Mouse (Mus musculus): ENCODE measurements at regions not wholly inside any gene's neighbourhood (a gene's known extent, or its start where the extent isn't known, plus 50 kb on each side); places are given as distances from the start of the nearest gene placed in this dataset.
A peak's percentile ranks its signal among the peaks of the same experiment; 100 is the strongest.

- DNase-seq (ENCODE audit: low spot score in 2 of 2), result peak; percentile 29 to 68
Measured at GRCm38 (mm10) chr3:35102715-35103591, 452.7 kb downstream of the Sox2 start.

GRCm38 (mm10) chr3:35104884-35105283 is 454.7 kb downstream of the Sox2 start:
- DNase-seq (ENCODE audit: low spot score in 2 of 2), result no peak

DNA sequence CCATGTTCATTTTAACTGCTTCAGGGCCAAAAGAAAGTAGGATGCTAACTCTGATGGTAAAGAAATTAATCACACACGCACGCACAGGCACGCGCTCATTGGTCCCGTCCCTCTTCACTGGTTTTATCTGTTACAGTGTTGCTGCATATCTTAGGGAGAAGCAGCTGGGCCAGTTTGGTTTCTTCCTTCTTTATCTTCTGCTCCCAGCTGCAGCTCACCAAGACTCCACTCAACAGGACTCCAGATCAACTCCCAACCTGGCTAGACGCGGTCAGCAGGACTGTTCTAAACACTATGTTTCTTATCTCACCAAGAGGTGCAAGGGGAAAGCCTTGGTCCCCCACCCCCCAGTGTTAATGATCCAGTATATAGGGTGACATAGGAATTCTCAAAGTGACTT is 455.9 kb downstream of the Sox2 start:
- no peak for DNase-seq (ENCODE audit: low spot score in 2 of 2)

DNA sequence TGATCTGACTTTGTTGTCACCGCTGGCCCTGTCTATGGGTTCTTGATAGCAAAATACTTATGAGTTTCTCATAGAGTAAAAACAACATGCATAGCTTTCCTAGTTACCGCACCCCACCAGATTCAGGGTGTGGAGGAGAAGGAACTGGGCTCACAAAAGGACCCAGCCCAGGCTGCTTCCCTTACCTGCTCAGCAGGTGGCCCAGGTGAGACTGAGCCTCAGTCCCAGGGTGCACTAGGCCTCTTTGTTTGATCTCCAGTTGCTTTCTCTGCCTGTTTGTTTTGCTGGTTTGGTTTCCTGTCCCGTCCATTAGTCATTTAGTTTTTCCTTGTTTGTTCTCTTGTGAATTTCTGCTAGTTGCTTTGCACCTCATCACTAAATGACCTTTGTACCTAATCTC is 483.3 kb downstream of the Sox2 start:
- DNase-seq (ENCODE audit: low spot score in 2 of 2), result no peak

- DNase-seq (ENCODE audit: low spot score in 2 of 2), result no peak
Measured at GRCm38 (mm10) chr3:35141500-35142220, 491.5 kb downstream of the Sox2 start.

DNA sequence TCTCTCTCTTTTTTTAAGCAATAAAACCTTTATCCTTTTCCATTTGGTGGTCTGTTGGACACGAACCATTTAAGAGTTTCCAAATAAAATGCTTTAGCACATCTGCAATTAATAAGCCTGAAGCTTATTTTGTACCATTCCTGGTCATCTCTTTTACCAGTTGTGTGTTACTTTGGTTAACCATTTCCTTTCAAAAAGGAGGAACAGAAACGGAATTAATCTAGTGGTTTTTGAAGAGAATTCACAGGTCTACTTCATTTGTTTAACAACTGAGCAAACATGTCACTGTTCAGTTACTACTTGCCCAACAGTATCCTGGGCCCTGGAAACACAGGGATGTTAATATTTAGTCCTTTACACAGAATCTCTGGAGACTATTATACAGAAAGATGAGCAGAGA is 492.5 kb downstream of the Sox2 start:
- DNase-seq (ENCODE audit: low spot score in 2 of 2), result no peak

- no peak for DNase-seq (ENCODE audit: low spot score in 2 of 2)
Measured at GRCm38 (mm10) chr3:35145569-35145968, 495.4 kb downstream of the Sox2 start.

DNA sequence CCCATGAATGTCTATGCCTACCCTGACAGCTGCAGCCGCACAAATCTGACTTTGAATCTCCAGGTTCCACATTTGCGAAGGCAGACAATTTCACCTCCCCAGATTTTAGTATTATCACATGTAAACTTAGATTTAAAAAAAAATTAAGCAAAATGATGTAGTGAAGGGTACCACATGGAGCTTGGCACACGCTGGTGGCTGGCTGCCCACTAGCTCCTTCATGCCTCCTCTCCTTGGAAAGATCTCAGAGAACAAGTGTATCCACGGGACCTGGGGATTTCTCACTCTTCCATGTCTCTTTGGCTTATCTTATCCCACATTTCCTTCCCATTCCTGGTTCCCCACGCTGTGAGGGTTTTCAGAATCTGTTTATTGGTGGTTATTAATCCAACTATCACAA is 496.5 kb downstream of the Sox2 start:
- DNase-seq (ENCODE audit: low spot score in 2 of 2), result no peak

DNA sequence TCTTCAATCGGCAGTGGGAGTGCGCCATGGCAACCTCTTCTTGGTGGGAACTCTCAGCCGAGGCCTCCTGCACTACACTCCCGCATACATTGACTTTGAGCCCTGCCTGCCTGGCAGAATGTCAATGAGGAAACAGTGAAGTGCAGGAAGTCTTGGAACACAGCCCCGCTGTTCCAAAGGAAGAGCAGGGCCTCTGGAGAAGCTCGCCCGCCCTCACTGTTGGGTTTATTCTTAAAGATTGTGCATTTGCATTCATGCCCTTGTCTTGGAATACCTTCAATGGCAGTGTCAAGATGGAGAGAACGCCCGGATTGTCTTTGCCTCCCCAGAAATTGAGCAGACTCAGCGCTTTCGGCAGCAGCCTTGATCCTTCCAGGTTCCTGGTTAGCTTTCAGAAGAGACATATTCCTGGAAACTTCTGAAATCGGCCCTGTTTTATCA is 499.1 kb downstream of the Sox2 start:
- peak in 1 of 2 experiments; percentile 30 for DNase-seq (ENCODE audit: low spot score in 2 of 2)

- no peak for DNase-seq (ENCODE audit: low spot score in 2 of 2)
Measured at GRCm38 (mm10) chr3:35152191-35152590, 502.0 kb downstream of the Sox2 start.

- no peak for DNase-seq (ENCODE audit: low spot score in 2 of 2)
Measured at GRCm38 (mm10) chr3:35154266-35154665, 504.1 kb downstream of the Sox2 start.

DNA sequence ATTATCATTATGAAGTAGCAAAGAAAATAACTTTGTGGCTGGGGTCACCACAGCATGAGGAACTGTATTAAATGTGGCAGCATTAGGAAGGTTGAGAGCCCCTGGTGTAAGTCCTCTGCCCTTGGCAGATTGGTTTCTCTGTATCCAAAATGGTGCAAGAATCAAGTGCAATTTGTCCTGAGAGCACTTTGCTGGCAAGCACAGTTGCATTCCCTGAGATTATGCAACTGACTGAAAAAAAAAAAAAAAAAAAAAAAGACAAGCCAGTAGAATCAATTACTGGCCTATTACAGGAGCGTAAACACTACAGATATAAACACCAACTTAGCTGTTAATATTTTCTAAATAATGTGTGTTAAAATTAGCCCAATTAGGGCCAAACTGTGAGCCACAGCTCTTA is 518.5 kb downstream of the Sox2 start:
- DNase-seq (ENCODE audit: low spot score in 2 of 2), result no peak

- no peak for DNase-seq (ENCODE audit: low spot score in 2 of 2)
Measured at GRCm38 (mm10) chr3:35178759-35179440, 528.7 kb downstream of the Sox2 start.

DNA sequence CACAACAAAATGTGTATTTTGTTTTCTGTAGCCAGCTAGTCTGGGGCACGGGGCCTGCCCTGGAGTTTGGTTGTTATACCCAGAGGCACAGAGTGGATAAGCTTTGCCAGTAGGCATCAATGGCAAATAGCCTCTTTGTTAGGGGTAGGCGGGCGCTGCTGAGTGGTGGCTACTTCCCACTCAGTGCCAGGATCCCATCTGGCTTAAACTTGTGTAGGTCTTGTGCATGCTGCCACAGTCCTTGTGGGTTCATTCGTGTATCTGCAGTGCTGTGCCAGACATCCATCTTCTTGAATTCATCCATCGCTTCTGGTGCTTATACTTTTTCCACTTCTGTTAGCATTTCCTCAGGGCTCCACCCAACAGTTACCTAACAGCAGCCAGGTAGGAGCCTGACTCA is 545.4 kb upstream of the Atp11b start:
- DNase-seq (ENCODE audit: low spot score in 2 of 2), result no peak

DNA sequence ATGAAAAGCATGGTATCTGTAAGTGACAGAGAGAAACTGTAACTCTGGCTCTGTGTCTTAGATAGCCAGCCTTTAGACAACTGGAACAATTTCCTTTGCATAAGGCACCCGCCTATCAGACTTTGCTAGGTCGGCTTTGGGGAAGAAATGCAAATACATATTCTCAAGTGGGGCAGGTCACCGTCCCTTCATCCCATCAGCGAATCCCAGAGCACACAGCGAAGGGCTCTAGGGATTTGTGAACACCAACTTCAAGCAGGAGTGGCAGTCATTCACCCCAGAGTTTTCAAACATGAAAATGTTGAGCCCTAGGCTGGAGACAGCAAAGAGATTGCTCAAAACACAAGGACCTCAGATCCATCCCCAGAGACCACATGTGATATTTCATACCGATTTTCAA is 534.5 kb upstream of the Atp11b start:
- no peak for DNase-seq (ENCODE audit: low spot score in 2 of 2)

GRCm38 (mm10) chr3:35221183-35221582 is 532.7 kb upstream of the Atp11b start:
- no peak for DNase-seq (ENCODE audit: low spot score in 2 of 2)

- no peak for DNase-seq (ENCODE audit: low spot score in 2 of 2)
Measured at GRCm38 (mm10) chr3:35222251-35222650, 531.7 kb upstream of the Atp11b start.

GRCm38 (mm10) chr3:35225051-35225701 is 528.7 kb upstream of the Atp11b start:
- DNase-seq (ENCODE audit: low spot score in 2 of 2), result peak in 1 of 2 experiments; percentile 12

DNA sequence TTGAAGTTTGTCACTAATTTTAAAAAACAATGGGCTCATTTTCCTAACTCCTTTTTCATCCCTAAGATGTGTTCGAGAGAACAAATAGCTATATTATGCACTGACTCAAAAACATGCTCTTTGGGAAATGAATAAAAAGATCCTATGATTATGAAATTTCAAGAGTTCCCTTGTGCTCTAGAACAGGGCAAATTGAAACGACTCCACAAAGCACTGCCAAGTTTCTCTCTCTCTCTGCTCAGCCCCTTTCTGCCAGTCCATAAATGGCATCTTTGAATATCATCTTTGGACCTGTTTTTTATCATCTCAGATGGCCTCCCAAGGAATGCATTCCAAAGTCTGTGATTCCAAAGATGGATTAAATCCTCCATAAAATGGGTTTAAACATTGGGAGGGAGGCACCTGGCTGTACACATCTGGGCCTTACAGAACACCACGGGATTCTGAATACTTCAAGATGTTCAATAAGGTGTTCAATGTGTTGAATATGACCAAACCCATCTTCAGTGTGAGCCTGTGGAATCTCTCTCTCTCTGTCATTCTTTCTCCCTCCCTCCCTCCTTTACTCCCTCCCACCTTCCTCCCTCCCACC is 528.0 kb upstream of the Atp11b start:
- DNase-seq (ENCODE audit: low spot score in 2 of 2), result no peak

DNA sequence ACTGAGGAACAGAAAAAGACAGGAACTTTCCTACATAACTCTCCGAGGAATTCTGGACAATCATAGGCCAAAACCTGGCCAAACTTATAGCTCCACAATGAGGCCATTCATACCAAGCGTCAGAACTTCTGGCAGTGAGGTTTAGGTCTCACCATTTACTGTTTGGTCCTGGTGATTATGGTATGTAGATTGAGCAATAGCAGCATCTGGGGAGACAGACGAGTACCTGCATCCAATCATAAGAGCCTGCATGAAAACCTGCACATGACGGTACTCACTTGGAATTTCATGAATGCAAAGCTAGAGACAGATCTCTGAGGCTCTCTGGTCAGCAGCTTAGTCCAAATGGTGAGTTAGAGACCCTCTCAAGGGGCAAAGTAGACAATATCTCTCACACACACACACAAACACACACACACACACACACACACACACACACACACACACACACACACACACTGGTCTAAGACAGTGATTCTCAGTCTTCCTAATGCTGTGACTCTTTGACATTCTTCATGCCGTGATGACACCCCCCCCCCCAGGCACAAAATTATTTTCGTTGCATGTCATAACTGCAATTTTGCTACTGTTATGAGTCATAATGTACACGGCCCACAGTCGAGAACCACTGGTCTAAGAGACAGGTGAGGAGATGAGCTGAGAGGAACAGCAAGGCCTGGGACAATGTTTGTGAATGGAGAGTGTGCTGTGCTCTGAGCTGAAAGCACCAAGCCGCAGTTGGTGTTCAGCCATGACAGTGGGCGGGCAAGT is 522.6 kb upstream of the Atp11b start:
- DNase-seq (ENCODE audit: low spot score in 2 of 2), result no peak
